Mouse (Mus musculus): ENCODE results near the gene Ncbp3. TPM values are rescaled to one million over a fixed set of nuclear protein-coding genes. Genes with fewer than 3 reads are reported as not detected.
A peak's percentile ranks its signal among the peaks of the same experiment; 100 is the strongest.

The Ncbp3 gene
- polyA plus RNA-seq (2015; fragmentation: Nextera tagmentation; extraction: Ambion mirVana), result 10.9 and 11.6 TPM in 2 replicates

- peak within 1 kb of the TSS; percentile 63 for H3K4me2 ChIP-seq (replicated peaks)
- H3K27ac ChIP-seq (replicated peaks), result peak within 1 kb of the TSS; percentile 87
- peak within 1 kb of the TSS; percentile 92 for H3K4me3 ChIP-seq (replicated peaks)
- H3K27me3 ChIP-seq, result no peaks in the 10 kb centered on the region
- H3K9ac ChIP-seq, result peak within 1 kb of the TSS; percentile 97
- under 1% methylated on average over 39 of the region's 39 CpGs for WGBS
- peaks cover 15% of the 10 kb centered on the region for H3K4me1 ChIP-seq
- peaks cover 14% of the 10 kb centered on the region for H3K36me3 ChIP-seq
- H3K9me3 ChIP-seq (replicated peaks), result no peaks in the 10 kb centered on the region
- peak; percentile 94 for ATAC-seq (ENCODE audit: insufficient number of reproducible peaks, low FRiP score, low TSS enrichment, low read depth)
Measured at GRCm38 (mm10) chr11:73047542-73047996, at the start of gene Ncbp3. TSS of gene Ncbp3 (plus strand) at chr11:73047783.

GRCm38 (mm10) chr11:72998771-72999170, 48.8 kb upstream of the Ncbp3 start, which contains the start of gene P2rx1:
TSS of gene P2rx1 (plus strand) at chr11:72999103.
- WGBS, result 43% methylated on average over 8 of the region's 8 CpGs
- ATAC-seq (ENCODE audit: insufficient number of reproducible peaks, low FRiP score, low TSS enrichment, low read depth), result no peak
- Histone ChIP-seq H3K4me1 (0 out of 2 replicates have a peak, but pooled peaks cover 4% of the 10 kb centered on the region), H3K36me3 (no peaks in the 10 kb centered on the region), H3K9me3 (replicated peaks) (no peaks in the 10 kb centered on the region), H3K4me2 (replicated peaks) (no peak within 1 kb of the TSS), H3K27ac (replicated peaks) (no peak within 1 kb of the TSS), H3K27me3 (0 out of 2 replicates have a peak, but pooled peaks cover 5% of the 10 kb centered on the region), H3K9ac (no peak within 1 kb of the TSS), H3K4me3 (replicated peaks) (no peak within 1 kb of the TSS)

DNA sequence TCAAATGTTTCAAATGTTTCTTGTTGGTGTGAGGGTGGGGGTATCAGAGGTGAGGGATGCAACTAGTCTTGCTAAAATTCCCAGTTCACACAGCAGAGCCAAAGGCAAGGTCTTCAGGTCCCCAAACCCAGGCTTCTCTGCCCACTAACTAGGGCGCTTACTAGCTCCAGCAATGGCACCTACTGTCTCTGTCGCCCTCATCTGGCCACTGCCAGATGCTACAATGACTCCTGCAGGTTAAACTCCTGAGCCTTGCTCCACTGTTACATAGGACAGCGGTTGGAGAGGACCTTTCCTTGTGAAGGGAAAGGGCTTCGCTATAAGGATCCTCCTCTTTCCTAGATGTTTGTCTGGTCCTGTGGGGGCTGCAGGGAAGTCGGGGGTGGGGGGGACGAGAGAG, 46.6 kb upstream of the Ncbp3 start:
- Histone ChIP-seq H3K36me3 (no peaks in the 10 kb centered on the region), H3K4me3 (replicated peaks) (no peak overlapping the region), H3K4me2 (replicated peaks) (no peak overlapping the region), H3K27ac (replicated peaks) (no peak overlapping the region), H3K9ac (no peak overlapping the region), H3K9me3 (replicated peaks) (no peaks in the 10 kb centered on the region), H3K27me3 (0 out of 2 replicates have a peak, but pooled peaks cover 5% of the 10 kb centered on the region), H3K4me1 (0 out of 2 replicates have a peak, but pooled peaks cover 4% of the 10 kb centered on the region)
- no peak for ATAC-seq (ENCODE audit: insufficient number of reproducible peaks, low FRiP score, low TSS enrichment, low read depth)
- WGBS, result 7% methylated on average over 6 of the region's 6 CpGs

DNA sequence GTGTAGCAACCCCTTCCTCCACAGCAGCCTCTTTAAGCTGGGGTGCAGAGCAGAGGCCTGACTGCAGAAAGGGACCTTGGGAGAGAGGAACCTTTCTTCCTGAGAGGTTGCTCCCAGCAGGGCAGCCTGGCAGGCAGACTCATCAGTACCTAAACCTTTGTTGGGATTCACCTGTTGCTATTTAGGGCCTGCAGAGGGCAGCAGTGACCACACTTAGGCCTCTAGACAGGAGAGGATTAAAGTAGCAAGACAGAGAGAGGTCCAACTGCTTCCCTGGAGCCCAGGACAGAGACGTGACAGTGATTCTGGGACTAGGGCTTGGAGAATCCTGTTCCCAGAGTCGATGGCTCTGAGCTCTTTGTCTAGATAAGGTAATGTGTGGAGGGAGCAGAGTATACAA, 41.2 kb upstream of the Ncbp3 start:
- no peak overlapping the region for H3K4me3 ChIP-seq (replicated peaks)
- H3K4me2 ChIP-seq (replicated peaks), result no peak overlapping the region
- H3K36me3 ChIP-seq, result no peaks in the 10 kb centered on the region
- WGBS, result 5% methylated on average over 2 of the region's 2 CpGs
- H3K27ac ChIP-seq (replicated peaks), result no peak overlapping the region
- 0 out of 2 replicates have a peak, but pooled peaks cover 4% of the 10 kb centered on the region for H3K27me3 ChIP-seq
- 0 out of 2 replicates have a peak, but pooled peaks have one; percentile 21 for ATAC-seq (ENCODE audit: insufficient number of reproducible peaks, low FRiP score, low TSS enrichment, low read depth)
- no peak overlapping the region for H3K9ac ChIP-seq
- 0 out of 2 replicates have a peak, but pooled peaks cover 4% of the 10 kb centered on the region for H3K4me1 ChIP-seq
- no peaks in the 10 kb centered on the region for H3K9me3 ChIP-seq (replicated peaks)

GRCm38 (mm10) chr11:73007113-73007512, 40.5 kb upstream of the Ncbp3 start:
- no peak overlapping the region for H3K27ac ChIP-seq (replicated peaks)
- 0 out of 2 replicates have a peak, but pooled peaks cover 4% of the 10 kb centered on the region for H3K4me1 ChIP-seq
- 41% methylated on average over 3 of the region's 3 CpGs for WGBS
- H3K36me3 ChIP-seq, result no peaks in the 10 kb centered on the region
- no peaks in the 10 kb centered on the region for H3K9me3 ChIP-seq (replicated peaks)
- no peak overlapping the region for H3K4me3 ChIP-seq (replicated peaks)
- H3K27me3 ChIP-seq, result no peaks in the 10 kb centered on the region
- H3K9ac ChIP-seq, result no peak overlapping the region
- ATAC-seq (ENCODE audit: insufficient number of reproducible peaks, low FRiP score, low TSS enrichment, low read depth), result no peak
- no peak overlapping the region for H3K4me2 ChIP-seq (replicated peaks)

GRCm38 (mm10) chr11:73007698-73008481, 39.7 kb upstream of the Ncbp3 start:
- H3K9ac ChIP-seq, result no peak overlapping the region
- 0 out of 2 replicates have a peak, but pooled peaks cover 4% of the 10 kb centered on the region for H3K4me1 ChIP-seq
- no peak for ATAC-seq (ENCODE audit: insufficient number of reproducible peaks, low FRiP score, low TSS enrichment, low read depth)
- no peak overlapping the region for H3K4me2 ChIP-seq (replicated peaks)
- 63% methylated on average over 11 of the region's 11 CpGs for WGBS
- H3K27me3 ChIP-seq, result no peaks in the 10 kb centered on the region
- H3K27ac ChIP-seq (replicated peaks), result no peak overlapping the region
- H3K36me3 ChIP-seq, result no peaks in the 10 kb centered on the region
- H3K4me3 ChIP-seq (replicated peaks), result no peak overlapping the region
- no peaks in the 10 kb centered on the region for H3K9me3 ChIP-seq (replicated peaks)

- no peak overlapping the region for H3K27ac ChIP-seq (replicated peaks)
- no peak for ATAC-seq (ENCODE audit: insufficient number of reproducible peaks, low FRiP score, low TSS enrichment, low read depth)
- H3K4me3 ChIP-seq (replicated peaks), result no peak overlapping the region
- WGBS, result 61% methylated on average over 2 of the region's 2 CpGs
- H3K9me3 ChIP-seq (replicated peaks), result no peaks in the 10 kb centered on the region
- no peak overlapping the region for H3K9ac ChIP-seq
- H3K27me3 ChIP-seq, result no peaks in the 10 kb centered on the region
- no peak overlapping the region for H3K4me2 ChIP-seq (replicated peaks)
- H3K4me1 ChIP-seq, result 0 out of 2 replicates have a peak, but pooled peaks cover 4% of the 10 kb centered on the region
- no peaks in the 10 kb centered on the region for H3K36me3 ChIP-seq
Measured at GRCm38 (mm10) chr11:73008826-73009225, 38.8 kb upstream of the Ncbp3 start.

DNA sequence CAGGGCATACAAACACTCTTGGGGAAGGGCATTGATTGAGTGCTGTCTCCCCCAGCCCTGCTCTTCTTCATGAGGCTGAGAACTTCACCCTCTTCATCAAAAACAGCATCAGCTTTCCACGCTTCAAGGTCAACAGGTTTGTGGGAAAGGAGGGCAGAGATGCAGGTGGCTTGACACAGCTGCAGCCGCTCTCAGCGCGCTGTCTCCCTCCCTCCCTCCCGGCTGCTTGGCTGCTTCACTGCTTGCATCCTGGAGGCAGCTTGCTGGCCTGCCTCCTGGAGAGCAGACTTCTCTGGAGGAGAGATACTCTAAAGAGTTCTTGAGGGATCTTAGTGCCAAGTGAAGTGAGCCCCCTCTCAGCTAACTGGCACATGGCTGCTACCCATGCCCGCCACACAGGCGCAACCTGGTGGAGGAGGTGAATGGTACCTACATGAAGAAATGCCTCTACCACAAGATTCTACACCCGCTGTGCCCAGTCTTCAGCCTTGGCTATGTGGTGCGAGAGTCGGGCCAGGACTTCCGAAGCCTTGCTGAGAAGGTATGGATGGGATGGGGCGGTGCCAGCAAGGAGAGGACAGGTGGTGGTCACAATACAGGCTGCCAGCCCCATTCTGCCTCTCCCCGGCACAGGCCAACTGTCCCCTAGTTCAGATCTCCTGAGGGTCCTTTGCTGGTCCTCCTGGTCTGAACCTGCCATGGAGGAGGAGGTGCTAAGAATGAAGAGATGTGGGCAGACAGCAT, 37.9 kb upstream of the Ncbp3 start:
- H3K9ac ChIP-seq, result no peak overlapping the region
- no peaks in the 10 kb centered on the region for H3K27me3 ChIP-seq
- H3K27ac ChIP-seq (replicated peaks), result no peak overlapping the region
- H3K4me3 ChIP-seq (replicated peaks), result no peak overlapping the region
- H3K9me3 ChIP-seq (replicated peaks), result no peaks in the 10 kb centered on the region
- ATAC-seq (ENCODE audit: insufficient number of reproducible peaks, low FRiP score, low TSS enrichment, low read depth), result no peak
- 0 out of 2 replicates have a peak, but pooled peaks cover 7% of the 10 kb centered on the region for H3K4me1 ChIP-seq
- H3K4me2 ChIP-seq (replicated peaks), result no peak overlapping the region
- no peaks in the 10 kb centered on the region for H3K36me3 ChIP-seq
- 56% methylated on average over 13 of the region's 13 CpGs for WGBS

GRCm38 (mm10) chr11:73013981-73014380, 33.6 kb upstream of the Ncbp3 start:
- Histone ChIP-seq H3K4me1 (peaks cover 22% of the 10 kb centered on the region; the same call in 1 of the 2 replicates), H3K4me2 (replicated peaks) (no peak overlapping the region), H3K36me3 (no peaks in the 10 kb centered on the region), H3K27ac (replicated peaks) (no peak overlapping the region), H3K9me3 (replicated peaks) (no peaks in the 10 kb centered on the region), H3K4me3 (replicated peaks) (no peak overlapping the region), H3K9ac (no peak overlapping the region), H3K27me3 (no peaks in the 10 kb centered on the region)
- no peak for ATAC-seq (ENCODE audit: insufficient number of reproducible peaks, low FRiP score, low TSS enrichment, low read depth)
- 68% methylated on average over 5 of the region's 5 CpGs for WGBS

DNA sequence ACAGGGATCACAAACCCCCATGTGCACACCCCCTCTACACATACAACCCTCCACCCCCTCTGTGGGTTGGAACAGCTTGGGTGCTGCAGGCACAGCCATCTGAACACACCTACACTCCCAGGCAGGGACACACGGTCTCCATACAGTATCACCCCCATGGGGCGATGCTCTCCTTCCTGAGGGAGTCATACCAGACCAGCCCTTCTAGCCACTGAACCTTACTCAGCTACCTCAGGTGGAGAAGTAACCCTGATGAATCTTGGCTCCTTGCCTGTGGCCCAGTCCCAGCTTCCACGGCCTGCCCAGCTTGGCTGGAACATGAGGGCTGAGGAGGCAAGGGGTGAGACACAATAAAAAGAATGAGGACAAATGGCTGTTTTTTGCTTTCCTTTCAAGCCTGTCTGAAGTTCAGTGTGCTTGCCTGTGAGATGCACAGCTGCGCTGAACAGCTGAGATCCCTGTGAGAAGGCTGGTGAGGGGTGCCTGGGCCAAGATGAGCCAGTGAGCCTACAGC, 32.7 kb upstream of the Ncbp3 start:
- H3K27ac ChIP-seq (replicated peaks), result peak overlapping the region; percentile 44; the same call in 1 of the 2 replicates
- WGBS, result 74% methylated on average over 4 of the region's 4 CpGs
- H3K27me3 ChIP-seq, result 0 out of 2 replicates have a peak, but pooled peaks cover 7% of the 10 kb centered on the region
- H3K4me3 ChIP-seq (replicated peaks), result no peak overlapping the region
- no peak overlapping the region for H3K9ac ChIP-seq
- H3K36me3 ChIP-seq, result no peaks in the 10 kb centered on the region
- H3K4me1 ChIP-seq, result peaks cover 31% of the 10 kb centered on the region
- no peak overlapping the region for H3K4me2 ChIP-seq (replicated peaks)
- H3K9me3 ChIP-seq (replicated peaks), result no peaks in the 10 kb centered on the region
- no peak for ATAC-seq (ENCODE audit: insufficient number of reproducible peaks, low FRiP score, low TSS enrichment, low read depth)

Measured in embryonic facial prominence, embryonic 15.5 days (tissue).